Comparison of ENCODE assay signal across 10 mouse cellular contexts in the genomic region with DNA sequence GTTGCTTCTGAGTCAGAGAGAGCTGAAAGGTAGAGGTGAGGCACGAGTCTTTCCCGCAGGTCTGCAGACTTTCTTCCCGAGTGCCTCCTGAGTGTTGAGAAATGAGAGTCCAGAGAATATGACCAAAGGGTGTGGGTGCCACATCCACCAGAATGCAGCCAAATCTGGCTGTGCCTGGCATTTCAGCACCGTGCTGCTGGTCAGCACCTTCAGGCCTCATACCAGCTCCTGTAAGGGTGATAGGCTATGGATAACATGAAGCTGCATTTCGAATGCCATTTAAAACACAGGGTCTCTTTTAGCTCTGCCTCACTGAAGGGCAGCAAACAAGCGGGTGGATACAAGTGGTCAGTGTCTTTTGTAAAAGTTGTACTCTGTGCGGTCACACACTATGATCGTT. TPM values are rescaled to one million over a fixed set of nuclear protein-coding genes. Genes with fewer than 3 reads are reported as not detected.
DNase-seq lines count a peak whose midpoint lies in the region; ATAC-seq and TF ChIP-seq lines count a peak whose summit lies in the region.
"Had no signal": no experiment of that assay in that cellular context is flagged by ENCODE, and none has a peak within 500 bp of the region (broad histone marks: within the 10 kb centered on the region; RNA-seq: fewer than 3 reads in every experiment).

No protein-coding gene starts in this region.

- 68% methylated on average over 8 of the region's 8 CpGs for WGBS in hindbrain, embryonic 15.5 days
- WGBS in hindbrain, embryonic 12.5 days: 74% methylated on average over 8 of the region's 8 CpGs
- WGBS in kidney, postnatal 0 days: 52% methylated on average over 8 of the region's 8 CpGs

- H3K9me3 ChIP-seq in hindbrain, embryonic 15.5 days: no peaks in the 10 kb centered on the region
- H3K9me3 ChIP-seq in hindbrain, embryonic 12.5 days (replicated peaks): no peaks in the 10 kb centered on the region
- H3K9me3 ChIP-seq in kidney, postnatal 0 days (replicated peaks; ENCODE audit: low read length): no peaks in the 10 kb centered on the region

- no peak overlapping the region for H3K27ac ChIP-seq in hindbrain, embryonic 15.5 days (replicated peaks)
- no peak overlapping the region for H3K27ac ChIP-seq in hindbrain, embryonic 12.5 days
- H3K27ac ChIP-seq in kidney, postnatal 0 days: no peak overlapping the region

- no peaks in the 10 kb centered on the region for H3K27me3 ChIP-seq in hindbrain, embryonic 15.5 days
- no peaks in the 10 kb centered on the region for H3K27me3 ChIP-seq in hindbrain, embryonic 12.5 days
- no peaks in the 10 kb centered on the region for H3K27me3 ChIP-seq in kidney, postnatal 0 days (ENCODE audit: insufficient read depth, low read length)

- DNase-seq in urinary bladder, postnatal 25 days (ENCODE audit: low spot score): peak; percentile 6
- no peak for DNase-seq in urinary bladder, postnatal 4 days (ENCODE audit: low spot score in 2 of 2)
- DNase-seq in kidney, postnatal 0 days (ENCODE audit: low spot score): peak; percentile 46
- DNase-seq in natural killer cell, adult 2 months (ENCODE audit: low spot score in 2 of 2): no peak
- DNase-seq: gastrocnemius, postnatal 36 days; right cerebral cortex, postnatal 4 days; thymus, postnatal 4 days had no signal

- 0 out of 2 replicates have a peak, but pooled peaks have one; percentile 38 for ATAC-seq in hindbrain, embryonic 15.5 days (ENCODE audit: low FRiP score, low read depth)
- ATAC-seq in hindbrain, embryonic 12.5 days (ENCODE audit: low FRiP score): no peak
- no peak for ATAC-seq in kidney, postnatal 0 days (replicated peaks; ENCODE audit: low FRiP score, low read depth)
- no peak for ATAC-seq in CD4-positive, CD25-positive, alpha-beta regulatory T cell, adult 4 months

- peaks cover 16% of the 10 kb centered on the region for H3K4me1 ChIP-seq in hindbrain, embryonic 15.5 days (replicated peaks)
- no peaks in the 10 kb centered on the region for H3K4me1 ChIP-seq in hindbrain, embryonic 12.5 days
- H3K4me1 ChIP-seq in kidney, postnatal 0 days (replicated peaks; ENCODE audit: insufficient read depth, low read length): no peaks in the 10 kb centered on the region

- no peak for TF ChIP-seq CTCF in kidney, postnatal 0 days (IDR thresholded peaks at IDR 0.05; ENCODE audit: low read depth)

- H3K4me2 ChIP-seq in hindbrain, embryonic 15.5 days: no peak overlapping the region
- H3K4me2 ChIP-seq in hindbrain, embryonic 12.5 days (replicated peaks): no peak overlapping the region
- H3K4me2 ChIP-seq in kidney, postnatal 0 days (ENCODE audit: low read length): no peak overlapping the region

- no peak overlapping the region for H3K9ac ChIP-seq in hindbrain, embryonic 15.5 days
- H3K9ac ChIP-seq in hindbrain, embryonic 12.5 days: no peak overlapping the region
- H3K9ac ChIP-seq in kidney, postnatal 0 days (ENCODE audit: low read depth, low read length): no peak overlapping the region

- H3K36me3 ChIP-seq in hindbrain, embryonic 15.5 days: no peaks in the 10 kb centered on the region
- H3K36me3 ChIP-seq in hindbrain, embryonic 12.5 days: no peaks in the 10 kb centered on the region
- H3K36me3 ChIP-seq in kidney, postnatal 0 days (ENCODE audit: insufficient read depth, low read length): no peaks in the 10 kb centered on the region

- no peak overlapping the region for H3K4me3 ChIP-seq in hindbrain, embryonic 15.5 days
- no peak overlapping the region for H3K4me3 ChIP-seq in hindbrain, embryonic 12.5 days
- no peak overlapping the region for H3K4me3 ChIP-seq in kidney, postnatal 0 days (replicated peaks; ENCODE audit: low read depth, low read length)

RNA-seq across cellular contexts. Expression of gene Lmo3, which starts 1.5 kb away (rescaled TPM):
- polyA plus RNA-seq in hindbrain, embryonic 15.5 days (2015; fragmentation: Nextera tagmentation; extraction: Ambion mirVana): 78.1 and 91.8 TPM in 2 replicates
- polyA plus RNA-seq in hindbrain, embryonic 12.5 days (2016; fragmentation: Nextera tagmentation; extraction: Ambion mirVana): 23.8 and 28.3 TPM in 2 replicates
- 0.32 and 0.93 TPM in 2 replicates for polyA plus RNA-seq in kidney, postnatal 0 days (2015; fragmentation: Nextera tagmentation; extraction: Ambion mirVana)
- polyA plus RNA-seq in CD4-positive, CD25-positive, alpha-beta regulatory T cell, adult 4 months (2017; shearing (Covaris generic)): not detected

Comparison
In these comparisons a context has a peak if more than half of its experiments do, and no peak if none do; other contexts are left out.
1. DNase-seq: peak in urinary bladder, postnatal 25 days (single experiment) and kidney, postnatal 0 days (single experiment); none in urinary bladder, postnatal 4 days (0 of 2) and natural killer cell, adult 2 months (0 of 2).
2. RNA of gene Lmo3, which starts 1.5 kb away (polyA plus RNA-seq): 78.1 to 91.8 TPM in hindbrain, embryonic 15.5 days and 23.8 to 28.3 TPM in hindbrain, embryonic 12.5 days; 0.32 to 0.93 TPM in kidney, postnatal 0 days and not detected in CD4-positive, CD25-positive, alpha-beta regulatory T cell, adult 4 months; every median in the first group is over 10 times any median in the second.